Mouse (Mus musculus) macrophage (primary cell): ENCODE measurements around the gene S100a1. TPM values are rescaled to one million over a fixed set of nuclear protein-coding genes. Genes with fewer than 3 reads are reported as not detected.

Experiments
- H3K27ac ChIP-seq: fragments of 350-480 bp; formaldehyde crosslinking; 2 replicates; pipeline ENCODE4 v1.9.0; 2021
- H3K36me3 ChIP-seq: fragments of 350-480 bp; formaldehyde crosslinking; 2 replicates; pipeline ENCODE4 v1.9.0; 2021; ENCODE audit errors: inconsistent target
- H3K4me3 ChIP-seq: fragments of 350-480 bp; formaldehyde crosslinking; 2 replicates; pipeline ENCODE4 v1.9.0; 2021; ENCODE audit errors: inconsistent target
- H3K79me2 ChIP-seq: fragments of 350-480 bp; formaldehyde crosslinking; 2 replicates; pipeline ENCODE4 v1.9.0; 2021; ENCODE audit errors: inconsistent target
- WGBS: methylation state at CpG from one replicate; pipeline ENCODE4 v1.1.7; 2026; ENCODE audit warnings: inconsistent platforms; ENCODE audit not compliant: missing documents; 5-methylcytosine and 5-hydroxymethylcytosine counted together
- polyA plus RNA-seq: library from polyadenylated mRNA; stranded (reverse); fragments of 250-400 nt; gene quantifications from 3 replicates; pipeline ENCODE4 v1.2.4, GENCODE M21; 2018; ENCODE audit warnings: inconsistent platforms

Gene S100a1
- polyA plus RNA-seq, 1 experiment from 2014 or later, result 857 TPM

- Histone ChIP-seq H3K79me2 (no peaks in the 10 kb centered on the region), H3K4me3 (no peak overlapping the region)
- 85% methylated on average over 2 of the region's 2 CpGs for WGBS
These were observed 11.9 kb upstream of the S100a1 start for GRCm38 (mm10) chr3:90526076-90526475.

GRCm38 (mm10) chr3:90525421-90525820 lies 11.2 kb upstream of the S100a1 start:
- 65% methylated on average over 4 of the region's 4 CpGs for WGBS
- no peak overlapping the region for H3K4me3 ChIP-seq
- no peaks in the 10 kb centered on the region for H3K79me2 ChIP-seq
- H3K27ac ChIP-seq, result no peak overlapping the region
- H3K36me3 ChIP-seq, result 0 out of 2 replicates have a peak, but pooled peaks cover 5% of the 10 kb centered on the region

More at GRCm38 (mm10) chr3:90526076-90526475, 11.9 kb upstream of the S100a1 start:
- 0 out of 2 replicates have a peak, but pooled peaks cover 5% of the 10 kb centered on the region for H3K36me3 ChIP-seq
- no peak overlapping the region for H3K27ac ChIP-seq

- Histone ChIP-seq H3K4me3 (no peak overlapping the region), H3K36me3 (no peaks in the 10 kb centered on the region), H3K79me2 (peaks cover 11% of the 10 kb centered on the region; the same call in 1 of the 2 replicates), H3K27ac (no peak overlapping the region)
- WGBS, result 82% methylated on average over 2 of the region's 4 CpGs
These were observed 3.5 kb upstream of the S100a1 start for GRCm38 (mm10) chr3:90517711-90518110.

GRCm38 (mm10) chr3:90515789-90516188 lies 1.6 kb upstream of the S100a1 start:
- Histone ChIP-seq H3K27ac (no peak overlapping the region), H3K36me3 (no peaks in the 10 kb centered on the region), H3K79me2 (peaks cover 11% of the 10 kb centered on the region; the same call in 1 of the 2 replicates), H3K4me3 (peak overlapping the region; percentile 90; the same call in 1 of the 2 replicates)
- 87% methylated on average over 4 of the region's 4 CpGs for WGBS

DNA sequence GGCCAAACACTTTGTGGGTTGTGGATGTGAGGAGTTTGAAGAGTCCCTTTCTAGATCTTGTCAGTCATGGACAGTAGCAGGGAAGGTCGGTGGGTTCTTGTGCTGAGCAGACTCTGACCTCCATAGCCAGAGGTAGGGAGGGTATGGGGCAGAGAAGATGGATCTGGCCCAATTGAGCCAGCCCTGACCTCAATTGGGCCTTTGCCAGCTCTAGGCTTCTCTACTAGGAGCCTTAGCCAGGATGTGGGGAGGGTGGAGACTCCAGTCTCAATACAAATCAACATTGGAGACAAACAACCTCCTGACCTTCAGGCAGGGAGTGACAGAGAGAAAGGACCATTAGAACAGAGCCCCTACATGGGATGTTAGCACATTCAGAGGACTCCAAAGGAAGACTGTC lies 1.1 kb upstream of the S100a1 start:
- Histone ChIP-seq H3K36me3 (no peaks in the 10 kb centered on the region), H3K27ac (peak overlapping the region; percentile 63)
- no CpG with 5 or more reads among the region's 1 CpGs for WGBS

GRCm38 (mm10) chr3:90514691-90515090 lies 499 bp upstream of the S100a1 start:
- H3K4me3 ChIP-seq, result peak overlapping the region; percentile 90
- 0% methylated on average over 10 of the region's 10 CpGs for WGBS
- H3K27ac ChIP-seq, result peak overlapping the region; percentile 63
- no peaks in the 10 kb centered on the region for H3K36me3 ChIP-seq
- H3K79me2 ChIP-seq, result peaks cover 11% of the 10 kb centered on the region; the same call in 1 of the 2 replicates

More for the DNA sequence above, 1.1 kb upstream of the S100a1 start:
- Histone ChIP-seq H3K79me2 (peaks cover 11% of the 10 kb centered on the region; the same call in 1 of the 2 replicates), H3K4me3 (peak overlapping the region; percentile 90)

DNA sequence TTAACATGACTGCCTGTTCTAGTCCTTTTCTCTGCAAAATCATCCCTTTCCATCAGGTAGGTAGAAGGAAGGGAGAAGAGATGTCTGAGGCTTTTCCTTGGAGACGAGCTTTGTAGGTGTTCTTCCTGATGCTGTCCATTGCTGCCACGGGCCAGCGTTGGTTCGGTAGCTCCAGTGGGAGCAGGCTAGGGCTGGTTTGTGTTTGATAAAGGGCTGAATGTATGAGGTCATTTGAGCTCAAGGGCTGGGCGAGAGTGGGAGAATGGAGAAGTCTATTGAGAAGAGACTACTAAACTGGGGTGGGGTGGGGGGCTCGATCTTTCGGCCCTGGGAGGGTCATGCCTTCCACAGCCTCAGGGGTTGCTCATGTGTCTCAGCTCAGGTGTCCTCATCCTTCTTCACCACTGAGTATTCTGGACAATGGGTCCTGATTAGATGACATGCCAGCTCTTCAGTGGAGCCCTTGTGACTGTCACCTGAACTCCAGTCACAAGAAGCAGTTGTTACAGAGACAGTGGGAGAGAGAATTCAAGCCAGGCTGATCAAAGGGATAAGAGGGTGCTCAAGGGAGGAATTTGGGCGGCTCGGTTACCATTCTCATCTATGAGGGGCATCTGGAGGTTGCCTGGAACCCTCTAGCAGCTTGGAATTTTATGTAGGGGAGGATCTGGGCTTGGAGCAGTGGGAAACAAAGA lies 1.1 kb downstream of the S100a1 start:
- 98% methylated on average over 8 of the region's 9 CpGs for WGBS
- Histone ChIP-seq H3K4me3 (peak overlapping the region; percentile 90), H3K36me3 (no peaks in the 10 kb centered on the region), H3K79me2 (peaks cover 19% of the 10 kb centered on the region), H3K27ac (peak overlapping the region; percentile 63)

DNA sequence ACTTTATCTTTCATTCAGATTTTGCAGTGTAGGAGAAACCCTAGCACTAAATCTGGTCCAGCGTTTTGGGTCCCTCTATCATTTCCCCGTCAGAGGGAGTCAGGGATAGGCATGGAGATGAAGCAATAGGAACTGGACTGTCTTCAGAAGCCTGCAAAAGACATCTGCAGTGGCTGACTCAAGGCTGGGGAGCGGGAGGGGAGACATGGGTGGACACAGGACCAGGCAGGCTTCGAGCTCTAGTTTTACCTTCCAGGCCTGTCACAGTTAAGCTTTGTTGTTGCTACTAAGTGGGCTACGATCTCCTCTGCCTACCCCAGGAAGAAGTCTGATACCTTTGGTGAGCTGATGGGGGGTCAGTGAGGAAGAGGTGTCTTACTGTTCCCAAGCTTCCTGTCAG lies 1.9 kb downstream of the S100a1 start:
- H3K36me3 ChIP-seq, result peaks cover 1% of the 10 kb centered on the region; the same call in 1 of the 2 replicates
- 91% methylated on average over 5 of the region's 5 CpGs for WGBS

GRCm38 (mm10) chr3:90509747-90510123 lies 4.5 kb downstream of the S100a1 start:
- peak overlapping the region; percentile 84; the same call in 1 of the 2 replicates for H3K4me3 ChIP-seq
- peak overlapping the region; percentile 57 for H3K27ac ChIP-seq
- WGBS, result 10% methylated on average over 2 of the region's 2 CpGs
- peaks cover 41% of the 10 kb centered on the region for H3K79me2 ChIP-seq
- peaks cover 26% of the 10 kb centered on the region for H3K36me3 ChIP-seq

More for the DNA sequence above, 1.9 kb downstream of the S100a1 start:
- Histone ChIP-seq H3K79me2 (peaks cover 27% of the 10 kb centered on the region), H3K27ac (no peak overlapping the region), H3K4me3 (no peak overlapping the region)

GRCm38 (mm10) chr3:90508950-90509746 lies 5.0 kb downstream of the S100a1 start, which contains the start of gene Chtop:
Gene Chtop (minus strand): TSS chr3:90509498.
- Histone ChIP-seq H3K4me3 (peak within 1 kb of the TSS; percentile 84), H3K36me3 (peaks cover 31% of the 10 kb centered on the region), H3K79me2 (peaks cover 46% of the 10 kb centered on the region), H3K27ac (peak within 1 kb of the TSS; percentile 57)
- 1% methylated on average over 57 of the region's 66 CpGs for WGBS

DNA sequence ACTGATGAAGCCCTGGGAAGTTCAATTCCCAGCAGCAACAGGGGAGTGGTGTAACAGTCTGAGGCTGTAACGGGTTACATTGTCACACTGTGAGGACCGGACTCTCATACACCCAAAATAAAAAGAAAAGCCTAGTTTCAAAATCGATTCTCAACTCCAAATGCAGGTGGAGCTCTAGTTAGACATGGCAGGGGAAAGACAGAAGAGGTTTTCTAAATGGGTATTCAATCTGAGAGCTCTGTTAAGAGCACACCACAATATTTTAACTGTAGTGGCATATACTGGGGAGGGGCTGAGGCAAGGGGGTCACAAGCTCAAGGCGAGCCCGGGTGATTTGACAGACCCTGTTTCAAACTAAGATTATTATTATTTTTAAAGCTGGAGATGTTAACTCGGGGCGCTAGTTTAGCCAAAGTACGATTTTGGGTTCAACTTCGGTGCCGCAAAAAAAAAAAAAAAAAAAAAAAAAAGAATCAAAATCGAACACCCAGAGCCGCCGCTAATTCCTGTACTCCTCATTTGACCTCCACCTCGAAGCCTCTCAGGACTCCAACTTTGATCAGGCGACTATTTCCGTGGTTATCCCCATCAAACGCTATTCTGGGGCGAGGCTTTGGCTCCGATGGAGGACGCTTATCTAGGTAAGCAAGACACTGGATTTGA lies 5.8 kb downstream of the S100a1 start:
- H3K27ac ChIP-seq, result 0 out of 2 replicates have a peak overlapping the region, but pooled peaks have one; percentile 10
- peaks cover 54% of the 10 kb centered on the region for H3K79me2 ChIP-seq
- H3K36me3 ChIP-seq, result peaks cover 36% of the 10 kb centered on the region
- peak overlapping the region; percentile 84 for H3K4me3 ChIP-seq
- WGBS, result 3% methylated on average over 20 of the region's 20 CpGs

- peaks cover 57% of the 10 kb centered on the region for H3K36me3 ChIP-seq
These were observed 7.8 kb downstream of the S100a1 start for GRCm38 (mm10) chr3:90506362-90506761.

DNA sequence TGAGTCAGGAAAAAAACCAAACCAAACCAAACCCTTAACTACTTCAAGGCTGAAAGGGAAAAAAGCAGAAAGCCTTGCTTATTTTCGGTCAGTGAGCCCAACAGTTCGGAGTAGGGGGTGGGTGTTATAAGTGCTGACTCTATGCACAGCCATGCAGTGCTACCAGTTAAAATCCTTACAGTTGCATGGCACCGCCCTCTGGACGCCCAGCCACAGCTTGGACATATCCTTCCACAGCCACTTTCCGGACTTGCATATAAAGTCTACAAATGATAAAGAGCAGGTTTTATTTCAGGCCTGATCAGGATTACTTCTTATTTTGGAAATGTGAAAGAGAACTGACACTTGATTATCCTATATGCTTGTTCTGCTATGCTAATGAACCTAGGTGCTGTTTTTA lies 9.0 kb downstream of the S100a1 start:
- H3K4me3 ChIP-seq, result no peak overlapping the region
- H3K36me3 ChIP-seq, result peaks cover 63% of the 10 kb centered on the region
- WGBS, result 96% methylated on average over 5 of the region's 5 CpGs
- H3K27ac ChIP-seq, result no peak overlapping the region
- H3K79me2 ChIP-seq, result peaks cover 70% of the 10 kb centered on the region

More at GRCm38 (mm10) chr3:90506362-90506761, 7.8 kb downstream of the S100a1 start:
- peaks cover 70% of the 10 kb centered on the region for H3K79me2 ChIP-seq
- WGBS, result 93% methylated on average over 3 of the region's 3 CpGs
- H3K4me3 ChIP-seq, result no peak overlapping the region
- H3K27ac ChIP-seq, result no peak overlapping the region

GRCm38 (mm10) chr3:90503444-90503843 lies 10.7 kb downstream of the S100a1 start:
- peaks cover 69% of the 10 kb centered on the region for H3K36me3 ChIP-seq
- no peak overlapping the region for H3K27ac ChIP-seq
- no peak overlapping the region for H3K4me3 ChIP-seq
- H3K79me2 ChIP-seq, result peaks cover 66% of the 10 kb centered on the region
- 95% methylated on average over 4 of the region's 4 CpGs for WGBS
